Mouse (Mus musculus) thymus, adult 2 months (tissue): Measurements from ENCODE around the gene Lgi4. TPM values are rescaled to one million over a fixed set of nuclear protein-coding genes. Genes with fewer than 3 reads are reported as not detected.

Experiments
- DNase-seq: peaks from one replicate; pipeline ENCODE4 v3.0.0; 2021
- H3K27ac ChIP-seq: fragments of 200-500 bp; 2 replicates; pipeline ENCODE4 v1.5.1; 2012; ENCODE audit warnings: low read length, control low read depth; ENCODE audit not compliant: control insufficient read depth, insufficient read depth
- H3K27me3 ChIP-seq: fragments of 200-500 bp; 2 replicates; pipeline ENCODE4 v1.6.1; 2012; ENCODE audit warnings: mild to moderate bottlenecking, low read length, moderate library complexity, mixed read lengths; ENCODE audit not compliant: control insufficient read depth, insufficient read depth
- H3K36me3 ChIP-seq: fragments of 200-500 bp; 2 replicates; pipeline ENCODE4 v1.6.1; 2012; ENCODE audit warnings: mild to moderate bottlenecking, low read length, moderate library complexity; ENCODE audit not compliant: control insufficient read depth, insufficient read depth
- H3K4me1 ChIP-seq: fragments of 200-500 bp; replicated peaks from 2 replicates; pipeline ENCODE4 v1.6.1; 2012; ENCODE audit warnings: low read length; ENCODE audit not compliant: control insufficient read depth, insufficient read depth
- H3K4me3 ChIP-seq: fragments of 200-500 bp; 2 replicates; pipeline ENCODE4 v1.5.1; 2012; ENCODE audit warnings: mild to moderate bottlenecking, low read length, control low read depth, moderate library complexity; ENCODE audit not compliant: control insufficient read depth, insufficient read depth
- CTCF ChIP-seq: fragments of 200-500 bp; IDR thresholded peaks from 2 replicates; pipeline ENCODE4 v1.5.1; 2012; ENCODE audit warnings: mild to moderate bottlenecking, control low read depth, low read length, moderate library complexity, borderline replicate concordance; ENCODE audit not compliant: control insufficient read depth, poor library complexity, insufficient read depth; ENCODE audit errors: extremely low read depth
- POLR2A ChIP-seq: fragments of 200-500 bp; IDR thresholded peaks from 2 replicates; pipeline ENCODE4 v1.6.1; 2012; ENCODE audit warnings: mild to moderate bottlenecking, low read length, control low read depth, moderate library complexity; ENCODE audit not compliant: control insufficient read depth, poor library complexity, insufficient read depth; ENCODE audit errors: extremely low read depth
- WGBS: fragments of 180-500 bp; shearing (Covaris S2); methylation state at CpG from one replicate; pipeline ENCODE4 v1.1.7; 2018; 5-methylcytosine and 5-hydroxymethylcytosine counted together
- polyA plus RNA-seq: library from polyadenylated mRNA; depleted of rRNA; stranded (reverse); fragments of >200 nt; gene quantifications from 2 replicates; pipeline ENCODE4 v1.2.3, GENCODE M21; 2012

Lgi4 gene
- polyA plus RNA-seq, 1 experiment, result 1.8 TPM

GRCm38 (mm10) chr7:31106166-31106565 lies 47.0 kb downstream of the Lgi4 start:
- H3K4me3 ChIP-seq, result no peak overlapping the region
- no peaks in the 10 kb centered on the region for H3K27me3 ChIP-seq
- TF ChIP-seq POLR2A, result no peak
- TF ChIP-seq CTCF, result no peak
- H3K4me1 ChIP-seq, result peaks cover 18% of the 10 kb centered on the region
- no peak for DNase-seq
- peak overlapping the region; percentile 70 for H3K27ac ChIP-seq
- 8% methylated on average over 3 of the region's 3 CpGs for WGBS
- H3K36me3 ChIP-seq, result no peaks in the 10 kb centered on the region

GRCm38 (mm10) chr7:31107781-31108180 lies 48.6 kb downstream of the Lgi4 start:
- Histone ChIP-seq H3K27me3 (no peaks in the 10 kb centered on the region), H3K27ac (no peak overlapping the region), H3K36me3 (no peaks in the 10 kb centered on the region), H3K4me1 (peaks cover 21% of the 10 kb centered on the region), H3K4me3 (no peak overlapping the region)
- 96% methylated on average over 11 of the region's 11 CpGs for WGBS
- no peak for DNase-seq
- TF ChIP-seq CTCF (no peak), POLR2A (no peak)

GRCm38 (mm10) chr7:31109091-31109490 lies 49.9 kb downstream of the Lgi4 start:
- 49% methylated on average over 6 of the region's 7 CpGs for WGBS
- no peak for DNase-seq
- no peaks in the 10 kb centered on the region for H3K27me3 ChIP-seq
- H3K27ac ChIP-seq, result no peak overlapping the region
- TF ChIP-seq POLR2A (no peak), CTCF (no peak)
- H3K36me3 ChIP-seq, result no peaks in the 10 kb centered on the region
- no peak overlapping the region for H3K4me3 ChIP-seq
- H3K4me1 ChIP-seq, result peaks cover 21% of the 10 kb centered on the region

- no peaks in the 10 kb centered on the region for H3K36me3 ChIP-seq
- TF ChIP-seq POLR2A (no peak), CTCF (no peak)
- DNase-seq, result no peak
Observed at GRCm38 (mm10) chr7:31109796-31110195, 50.7 kb downstream of the Lgi4 start.

GRCm38 (mm10) chr7:31110861-31111385 lies 51.8 kb downstream of the Lgi4 start:
- H3K36me3 ChIP-seq, result no peaks in the 10 kb centered on the region
- H3K4me3 ChIP-seq, result no peak overlapping the region
- no peak overlapping the region for H3K27ac ChIP-seq
- H3K27me3 ChIP-seq, result no peaks in the 10 kb centered on the region
- TF ChIP-seq POLR2A (no peak), CTCF (no peak)
- no peak for DNase-seq
- WGBS, result 56% methylated on average over 15 of the region's 15 CpGs
- H3K4me1 ChIP-seq, result peaks cover 15% of the 10 kb centered on the region

More at GRCm38 (mm10) chr7:31109796-31110195, 50.7 kb downstream of the Lgi4 start:
- H3K4me3 ChIP-seq, result no peak overlapping the region
- H3K27me3 ChIP-seq, result no peaks in the 10 kb centered on the region
- WGBS, result 93% methylated on average over 5 of the region's 5 CpGs
- H3K4me1 ChIP-seq, result peaks cover 21% of the 10 kb centered on the region
- no peak overlapping the region for H3K27ac ChIP-seq

- H3K4me1 ChIP-seq, result peaks cover 8% of the 10 kb centered on the region
- WGBS, result 83% methylated on average over 4 of the region's 4 CpGs
- TF ChIP-seq CTCF (no peak), POLR2A (no peak)
- no peaks in the 10 kb centered on the region for H3K27me3 ChIP-seq
- no peaks in the 10 kb centered on the region for H3K36me3 ChIP-seq
- no peak for DNase-seq
- H3K27ac ChIP-seq, result no peak overlapping the region
- H3K4me3 ChIP-seq, result no peak overlapping the region
Observed at GRCm38 (mm10) chr7:31112036-31112435, 52.9 kb downstream of the Lgi4 start.

- 95% methylated on average over 6 of the region's 6 CpGs for WGBS
- no peak overlapping the region for H3K4me3 ChIP-seq
- TF ChIP-seq CTCF (no peak), POLR2A (no peak)
Observed at GRCm38 (mm10) chr7:31113800-31114199, 54.7 kb downstream of the Lgi4 start.

More at GRCm38 (mm10) chr7:31113800-31114199, 54.7 kb downstream of the Lgi4 start:
- DNase-seq, result no peak
- no peaks in the 10 kb centered on the region for H3K36me3 ChIP-seq
- no peak overlapping the region for H3K27ac ChIP-seq
- H3K4me1 ChIP-seq, result peaks cover 7% of the 10 kb centered on the region; the same call in 1 of the 2 replicates
- no peaks in the 10 kb centered on the region for H3K27me3 ChIP-seq
